Mouse (Mus musculus) forebrain, embryonic 10.5 days (tissue): ENCODE measurements around the gene Dct. TPM values are rescaled to one million over a fixed set of nuclear protein-coding genes. Genes with fewer than 3 reads are reported as not detected.

Source experiments
- DNase-seq: peaks from one replicate; pipeline ENCODE4 v3.0.0-alpha.2; 2017; ENCODE audit warnings: low spot score; ENCODE audit errors: extremely low spot score
- H3K27ac ChIP-seq: fragments of 300-500 bp; sonication (generic); 2 replicates; pipeline ENCODE4 v1.5.1; 2016; ENCODE audit warnings: mild to moderate bottlenecking
- H3K27me3 ChIP-seq: fragments of 300-500 bp; sonication (generic); 2 replicates; pipeline ENCODE4 v1.6.1; 2016; ENCODE audit warnings: mild to moderate bottlenecking; ENCODE audit not compliant: poor library complexity, severe bottlenecking
- H3K36me3 ChIP-seq: fragments of 300-500 bp; sonication (generic); replicated peaks from 2 replicates; pipeline ENCODE4 v1.6.1; 2016; ENCODE audit warnings: mild to moderate bottlenecking, moderate library complexity
- H3K4me1 ChIP-seq: fragments of 300-500 bp; sonication (generic); 2 replicates; pipeline ENCODE4 v1.6.1; 2016
- H3K4me3 ChIP-seq: fragments of 300-500 bp; sonication (generic); 2 replicates; pipeline ENCODE4 v1.5.1; 2016; ENCODE audit warnings: mild to moderate bottlenecking, moderate library complexity
- H3K9me3 ChIP-seq: fragments of 300-500 bp; sonication (generic); 2 replicates; pipeline ENCODE4 v1.6.1; 2016; ENCODE audit warnings: mild to moderate bottlenecking, moderate library complexity
- WGBS: fragments of 180-500 bp; shearing (Covaris S2); methylation state at CpG from one replicate; pipeline ENCODE4 v1.1.7; 2016; 5-methylcytosine and 5-hydroxymethylcytosine counted together
- polyA plus RNA-seq: library from polyadenylated mRNA; unstranded; fragments of >200 nt; fragmentation: Nextera tagmentation; extraction: Ambion mirVana; gene quantifications from 2 replicates; pipeline ENCODE4 v1.2.1, GENCODE M21; 2016

The Dct gene
- polyA plus RNA-seq, 1 experiment from 2014 or later = 7.4 TPM

GRCm38 (mm10) chr14:118027564-118027963, 24.5 kb downstream of the Dct start:
- Histone ChIP-seq H3K4me1 (no peaks in the 10 kb centered on the region), H3K36me3 (peaks cover 18% of the 10 kb centered on the region), H3K4me3 (no peak overlapping the region), H3K27ac (no peak overlapping the region), H3K27me3 (no peaks in the 10 kb centered on the region), H3K9me3 (peaks cover 48% of the 10 kb centered on the region)
- 93% methylated on average over 3 of the region's 3 CpGs for WGBS
- no peak for DNase-seq

GRCm38 (mm10) chr14:118021867-118022543, 30.0 kb downstream of the Dct start:
- Histone ChIP-seq H3K27ac (no peak overlapping the region), H3K9me3 (no peaks in the 10 kb centered on the region), H3K4me1 (no peaks in the 10 kb centered on the region), H3K27me3 (no peaks in the 10 kb centered on the region; the same call in 1 of the 2 replicates), H3K36me3 (no peaks in the 10 kb centered on the region), H3K4me3 (no peak overlapping the region)
- no peak for DNase-seq
- 79% methylated on average over 10 of the region's 10 CpGs for WGBS

GRCm38 (mm10) chr14:118019314-118019713, 32.7 kb downstream of the Dct start:
- Histone ChIP-seq H3K4me1 (no peaks in the 10 kb centered on the region), H3K36me3 (no peaks in the 10 kb centered on the region), H3K4me3 (no peak overlapping the region), H3K27ac (no peak overlapping the region), H3K27me3 (no peaks in the 10 kb centered on the region; the same call in 1 of the 2 replicates), H3K9me3 (no peaks in the 10 kb centered on the region)
- no peak for DNase-seq
- 85% methylated on average over 5 of the region's 5 CpGs for WGBS

GRCm38 (mm10) chr14:118013237-118013636, 38.8 kb downstream of the Dct start:
- H3K4me3 ChIP-seq = no peak overlapping the region
- no peaks in the 10 kb centered on the region for H3K4me1 ChIP-seq
- H3K36me3 ChIP-seq = no peaks in the 10 kb centered on the region
- H3K27ac ChIP-seq = no peak overlapping the region
- WGBS = 81% methylated on average over 8 of the region's 8 CpGs
- no peak for DNase-seq
- H3K27me3 ChIP-seq = peaks cover 4% of the 10 kb centered on the region; the same call in 1 of the 2 replicates
- no peaks in the 10 kb centered on the region for H3K9me3 ChIP-seq

GRCm38 (mm10) chr14:118009541-118009940, 42.5 kb downstream of the Dct start:
- H3K36me3 ChIP-seq = no peaks in the 10 kb centered on the region
- no peaks in the 10 kb centered on the region for H3K4me1 ChIP-seq
- no peaks in the 10 kb centered on the region for H3K9me3 ChIP-seq
- WGBS = 85% methylated on average over 9 of the region's 9 CpGs
- peaks cover 25% of the 10 kb centered on the region for H3K27me3 ChIP-seq
- no peak overlapping the region for H3K4me3 ChIP-seq
- no peak for DNase-seq
- H3K27ac ChIP-seq = no peak overlapping the region

DNA sequence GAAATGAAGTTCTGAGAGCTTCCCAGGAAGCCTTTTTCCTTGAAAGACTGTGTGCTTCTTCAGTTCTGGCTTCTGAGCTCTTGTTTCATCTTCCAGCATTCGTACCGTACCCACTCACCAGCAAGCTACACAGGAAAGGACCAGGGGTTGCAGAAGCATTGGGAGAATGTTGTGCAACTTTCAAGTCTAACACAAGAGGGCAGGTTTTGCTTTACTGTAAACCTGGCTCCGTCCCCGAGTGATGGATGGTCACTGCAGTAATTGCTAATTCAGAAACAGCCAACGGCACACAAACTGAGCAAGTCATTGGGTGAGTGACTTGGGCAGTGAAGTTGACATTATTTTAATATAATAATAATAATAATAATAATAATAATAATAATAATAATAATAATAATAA, 46.3 kb downstream of the Dct start:
- peaks cover 59% of the 10 kb centered on the region for H3K27me3 ChIP-seq
- no peaks in the 10 kb centered on the region for H3K9me3 ChIP-seq
- WGBS = 32% methylated on average over 5 of the region's 5 CpGs
- H3K4me3 ChIP-seq = no peak overlapping the region
- H3K4me1 ChIP-seq = peaks cover 16% of the 10 kb centered on the region
- DNase-seq = peak; percentile 29
- H3K27ac ChIP-seq = no peak overlapping the region
- H3K36me3 ChIP-seq = no peaks in the 10 kb centered on the region

DNA sequence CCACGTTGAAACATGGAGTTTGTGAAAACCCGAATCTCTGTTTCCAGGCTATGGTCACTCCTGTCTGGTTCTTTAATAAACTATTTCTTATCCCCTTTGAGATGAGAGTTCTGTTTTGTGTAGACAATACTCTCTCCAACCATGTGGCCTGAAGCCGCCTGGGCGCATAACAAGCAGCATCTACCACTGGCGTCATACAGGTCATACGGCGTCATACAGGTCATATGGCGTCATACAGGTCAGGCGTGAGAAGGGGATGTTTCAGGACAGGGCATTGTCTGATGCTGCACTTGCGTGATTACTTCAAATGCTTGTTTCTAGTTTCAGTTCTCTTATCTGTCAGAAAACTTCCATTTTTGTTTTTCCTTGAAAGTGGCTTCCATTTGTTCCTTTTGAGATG, 47.6 kb downstream of the Dct start:
- peaks cover 16% of the 10 kb centered on the region for H3K4me1 ChIP-seq
- peaks cover 68% of the 10 kb centered on the region for H3K27me3 ChIP-seq
- no peak for DNase-seq
- H3K9me3 ChIP-seq = no peaks in the 10 kb centered on the region
- no peaks in the 10 kb centered on the region for H3K36me3 ChIP-seq
- 93% methylated on average over 10 of the region's 10 CpGs for WGBS
- H3K27ac ChIP-seq = no peak overlapping the region
- no peak overlapping the region for H3K4me3 ChIP-seq

DNA sequence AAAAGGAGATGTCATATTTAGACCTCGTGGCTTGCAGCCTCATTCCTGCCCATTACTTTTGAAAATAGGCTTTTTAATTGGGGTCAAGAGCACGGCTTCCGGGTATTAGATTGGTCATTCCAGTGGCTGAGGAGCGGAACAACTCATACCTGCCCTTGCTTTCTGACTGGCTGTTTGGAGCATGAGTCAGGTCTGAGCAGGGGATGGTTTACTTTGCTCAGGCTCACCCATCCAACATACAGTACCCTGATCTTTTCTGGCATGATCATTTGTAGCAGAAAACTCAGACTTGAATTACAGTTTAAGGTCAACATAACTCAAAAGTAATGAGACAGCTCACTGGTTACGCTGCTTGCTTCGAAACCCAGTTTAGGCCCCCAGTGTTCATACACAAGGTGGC, 58.2 kb downstream of the Dct start:
- 0 out of 2 replicates have a peak, but pooled peaks cover 2% of the 10 kb centered on the region for H3K4me1 ChIP-seq
- no peaks in the 10 kb centered on the region for H3K36me3 ChIP-seq
- H3K27me3 ChIP-seq = 0 out of 2 replicates have a peak, but pooled peaks cover 7% of the 10 kb centered on the region
- 93% methylated on average over 6 of the region's 6 CpGs for WGBS
- no peak overlapping the region for H3K27ac ChIP-seq
- no peak for DNase-seq
- no peak overlapping the region for H3K4me3 ChIP-seq
- H3K9me3 ChIP-seq = no peaks in the 10 kb centered on the region

DNA sequence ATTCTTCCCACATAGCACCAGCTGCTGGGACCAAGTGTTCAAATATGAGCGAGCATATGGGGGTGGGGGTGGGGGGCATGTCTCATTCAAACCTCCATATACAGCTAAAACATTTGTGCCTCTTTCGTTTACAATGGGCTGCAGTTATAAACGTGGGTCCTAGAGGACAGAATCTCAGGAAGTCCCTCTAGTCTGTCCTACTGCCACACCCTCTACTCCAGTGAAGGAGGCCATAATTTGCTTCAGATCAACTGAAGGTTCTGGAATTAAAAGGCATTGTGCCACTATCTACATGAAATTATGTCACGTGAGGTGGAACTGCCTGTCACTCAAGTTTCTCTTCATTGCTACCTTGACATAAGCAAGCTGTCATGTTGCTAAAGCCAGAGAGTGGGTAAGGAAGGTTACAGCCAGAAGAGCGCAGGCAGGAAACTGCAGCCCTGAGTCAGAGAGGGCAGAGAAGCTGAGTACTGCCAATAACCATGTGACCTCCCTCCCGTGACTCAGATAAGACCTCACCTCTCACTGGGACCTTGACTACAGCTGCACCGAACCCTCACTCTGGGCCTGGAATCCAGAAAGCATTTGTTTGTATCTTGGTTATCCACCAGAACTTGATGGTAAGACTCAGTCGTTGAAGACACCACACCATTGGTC, 59.3 kb downstream of the Dct start:
- H3K36me3 ChIP-seq = no peaks in the 10 kb centered on the region
- no peak for DNase-seq
- H3K9me3 ChIP-seq = no peaks in the 10 kb centered on the region
- 85% methylated on average over 8 of the region's 8 CpGs for WGBS
- no peak overlapping the region for H3K4me3 ChIP-seq
- H3K27ac ChIP-seq = no peak overlapping the region
- H3K27me3 ChIP-seq = no peaks in the 10 kb centered on the region
- H3K4me1 ChIP-seq = no peaks in the 10 kb centered on the region

DNA sequence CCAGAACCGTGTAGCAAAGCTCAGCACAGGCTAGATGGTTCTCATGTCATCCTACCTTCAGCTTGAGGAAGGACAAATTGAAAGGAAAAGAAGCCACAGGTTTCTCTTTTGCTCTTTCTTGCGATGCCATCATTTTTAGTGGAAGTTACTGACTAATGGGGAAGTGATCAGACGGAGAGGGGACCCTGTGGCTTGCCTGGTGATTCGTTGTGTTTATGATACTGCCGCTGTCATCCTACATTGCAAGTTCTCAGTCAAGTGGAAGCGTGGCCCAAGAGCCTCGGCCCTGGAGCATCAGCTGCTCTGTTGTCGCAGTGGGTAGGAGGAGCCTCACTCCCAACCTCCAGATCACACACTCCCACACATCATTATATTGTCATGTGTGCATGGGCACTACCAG, 61.8 kb downstream of the Dct start:
- H3K27me3 ChIP-seq = no peaks in the 10 kb centered on the region
- H3K4me3 ChIP-seq = no peak overlapping the region
- WGBS = 88% methylated on average over 8 of the region's 8 CpGs
- H3K27ac ChIP-seq = no peak overlapping the region
- H3K36me3 ChIP-seq = no peaks in the 10 kb centered on the region
- no peak for DNase-seq
- no peaks in the 10 kb centered on the region for H3K4me1 ChIP-seq
- no peaks in the 10 kb centered on the region for H3K9me3 ChIP-seq

GRCm38 (mm10) chr14:117988444-117988843, 63.6 kb downstream of the Dct start:
- no peak overlapping the region for H3K27ac ChIP-seq
- no peaks in the 10 kb centered on the region for H3K4me1 ChIP-seq
- 91% methylated on average over 10 of the region's 10 CpGs for WGBS
- no peak overlapping the region for H3K4me3 ChIP-seq
- no peaks in the 10 kb centered on the region for H3K36me3 ChIP-seq
- no peaks in the 10 kb centered on the region for H3K27me3 ChIP-seq
- no peaks in the 10 kb centered on the region for H3K9me3 ChIP-seq
- no peak for DNase-seq

DNA sequence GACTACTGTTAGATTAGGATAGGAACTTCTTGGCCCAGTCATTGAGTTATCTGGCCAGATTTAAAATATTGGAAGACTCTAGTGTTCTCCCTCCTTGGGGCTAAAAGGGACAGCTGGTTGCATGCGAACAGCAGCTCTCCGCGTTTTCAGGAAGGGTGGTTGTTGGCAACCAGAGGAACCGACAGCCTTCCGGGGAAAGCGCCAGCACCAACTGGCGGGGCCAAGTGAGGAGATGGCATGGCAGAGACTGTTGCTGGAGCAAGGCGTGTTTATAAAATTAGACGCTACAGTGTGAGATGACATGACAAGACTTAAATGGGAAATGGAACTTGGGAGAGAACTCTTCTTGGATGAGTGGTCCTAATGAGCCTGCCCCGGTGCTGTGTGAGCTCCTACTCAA, 70.5 kb downstream of the Dct start:
- H3K4me3 ChIP-seq = no peak overlapping the region
- WGBS = 95% methylated on average over 10 of the region's 10 CpGs
- no peaks in the 10 kb centered on the region for H3K9me3 ChIP-seq
- no peak for DNase-seq
- H3K36me3 ChIP-seq = no peaks in the 10 kb centered on the region
- no peak overlapping the region for H3K27ac ChIP-seq
- no peaks in the 10 kb centered on the region for H3K4me1 ChIP-seq
- no peaks in the 10 kb centered on the region for H3K27me3 ChIP-seq

DNA sequence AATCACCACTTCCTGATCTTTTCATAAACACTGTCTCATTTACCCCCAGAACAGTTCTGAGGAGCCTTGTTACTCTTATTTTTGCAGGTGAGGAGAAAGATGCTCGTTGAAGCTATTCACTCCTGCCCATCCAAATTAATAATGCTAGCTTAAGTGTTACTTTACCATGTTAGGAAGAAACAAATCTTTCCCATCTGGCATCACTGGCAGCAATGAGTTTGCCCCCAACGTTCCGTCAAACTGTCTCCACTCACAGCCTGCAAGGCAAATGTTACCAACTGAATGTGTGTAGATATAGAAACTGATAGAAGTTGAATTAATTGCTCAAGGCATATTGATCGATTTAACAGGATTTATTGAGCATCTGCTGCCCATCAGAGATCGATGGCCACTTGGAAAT, 79.5 kb downstream of the Dct start:
- Histone ChIP-seq H3K27me3 (no peaks in the 10 kb centered on the region), H3K4me3 (no peak overlapping the region), H3K36me3 (peaks cover 12% of the 10 kb centered on the region), H3K27ac (no peak overlapping the region), H3K9me3 (no peaks in the 10 kb centered on the region), H3K4me1 (no peaks in the 10 kb centered on the region)
- 91% methylated on average over 5 of the region's 5 CpGs for WGBS
- no peak for DNase-seq
